Mouse (Mus musculus) heart, embryonic 16.5 days (tissue): ENCODE measurements around the gene H2-M10.5. TPM values are rescaled to one million over a fixed set of nuclear protein-coding genes. Genes with fewer than 3 reads are reported as not detected.
"Not testable (repeated sequence)": the region's sequence is repeated elsewhere in the genome, so short reads cannot be mapped to it uniquely, and the experiment has no call there.

Experiments
- ATAC-seq: fragments of 200-750 bp; cut with Nextera tagmentation; replicated peaks from 2 replicates; pipeline ENCODE4 v1.8.0; 2017; ENCODE audit warnings: moderate number of reproducible peaks; ENCODE audit not compliant: insufficient read depth, low FRiP score; ENCODE audit errors: extremely low read depth
- H3K27ac ChIP-seq: fragments of 300-500 bp; sonication (generic); 2 replicates; pipeline ENCODE4 v1.5.1; 2014; ENCODE audit warnings: mild to moderate bottlenecking, low read length, control low read depth, moderate library complexity
- H3K27me3 ChIP-seq: fragments of 300-500 bp; sonication (generic); 2 replicates; pipeline ENCODE4 v1.6.1; 2014; ENCODE audit warnings: low read length, mixed read lengths; ENCODE audit not compliant: control insufficient read depth, insufficient read depth
- H3K36me3 ChIP-seq: fragments of 300-500 bp; sonication (generic); 2 replicates; pipeline ENCODE4 v1.6.1; 2014; ENCODE audit not compliant: control insufficient read depth, insufficient read depth
- H3K4me1 ChIP-seq: fragments of 300-500 bp; sonication (generic); 2 replicates; pipeline ENCODE4 v1.6.1; 2014; ENCODE audit warnings: low read length, mixed read lengths; ENCODE audit not compliant: control insufficient read depth, insufficient read depth
- H3K4me2 ChIP-seq: fragments of 300-500 bp; sonication (generic); 2 replicates; pipeline ENCODE4 v1.6.1; 2014; ENCODE audit warnings: low read depth, mild to moderate bottlenecking, control low read depth, low read length
- H3K4me3 ChIP-seq: fragments of 300-500 bp; sonication (generic); 2 replicates; pipeline ENCODE4 v1.5.1; 2014; ENCODE audit warnings: mild to moderate bottlenecking, control low read depth, low read length
- H3K9ac ChIP-seq: fragments of 300-500 bp; sonication (generic); 2 replicates; pipeline ENCODE4 v1.6.1; 2014; ENCODE audit warnings: low read length, control low read depth
- H3K9me3 ChIP-seq: fragments of 300-500 bp; sonication (generic); replicated peaks from 2 replicates; pipeline ENCODE4 v1.6.1; 2016; ENCODE audit warnings: low read length; ENCODE audit not compliant: control insufficient read depth
- WGBS: fragments of 180-500 bp; shearing (Covaris S2); extraction: QIAGEN DNeasy Blood & Tissue Kit; methylation state at CpG from one replicate; pipeline ENCODE4 v1.1.7; 2014; 5-methylcytosine and 5-hydroxymethylcytosine counted together
- polyA plus RNA-seq: library from polyadenylated mRNA; unstranded; fragments of >200 nt; fragmentation: Nextera tagmentation; extraction: Ambion mirVana; gene quantifications from 2 replicates; pipeline ENCODE4 v1.2.1, GENCODE M21; 2015

H2-M10.5 gene
- polyA plus RNA-seq, result not detected in 2 replicates

DNA sequence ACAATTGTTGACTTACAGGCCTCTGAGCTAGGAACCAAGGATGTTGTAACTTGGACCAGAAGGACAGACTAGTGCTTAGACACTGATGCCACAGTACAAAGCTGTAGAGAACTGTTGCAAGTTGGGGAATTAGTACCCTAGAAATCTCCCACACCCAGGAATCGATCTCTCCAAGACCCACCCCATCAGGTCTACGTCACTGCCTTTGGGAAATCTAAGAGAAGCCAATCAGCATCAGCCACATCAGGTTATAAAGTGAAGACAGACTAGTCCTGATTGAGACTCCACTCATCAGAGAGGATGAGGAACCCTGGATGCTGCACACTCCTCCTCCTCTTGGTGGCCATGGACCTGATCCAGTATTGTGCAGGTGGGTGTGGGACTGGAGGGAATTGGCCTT, at the start of gene H2-M10.5:
Gene H2-M10.5 (plus strand): TSS at position 301 of the 400 bp plus-strand sequence.
- not testable (repeated sequence) for H3K27ac ChIP-seq, H3K4me1 ChIP-seq, H3K4me2 ChIP-seq, H3K9me3 ChIP-seq, H3K36me3 ChIP-seq, H3K9ac ChIP-seq, ATAC-seq, H3K27me3 ChIP-seq, H3K4me3 ChIP-seq
- 90% methylated on average over 2 of the region's 2 CpGs for WGBS

DNA sequence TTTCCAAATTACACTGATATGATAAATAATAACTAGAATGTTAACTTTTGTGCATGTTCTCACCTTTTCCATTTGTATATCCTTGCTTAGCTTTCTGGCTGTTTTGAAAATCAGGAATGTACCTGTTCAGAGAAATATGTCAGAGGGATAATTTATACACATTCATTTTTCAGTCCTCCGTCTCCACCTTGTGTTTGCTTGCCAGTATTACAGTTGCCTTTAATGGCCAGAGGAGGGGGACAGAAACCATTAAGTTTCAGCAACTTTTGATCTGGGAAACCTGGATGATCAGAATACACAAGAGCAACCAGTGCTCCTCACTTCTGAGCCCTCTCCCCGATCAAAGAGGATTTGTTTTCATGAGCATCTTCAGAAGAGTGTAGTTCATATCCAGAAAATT, 46.7 kb upstream of the H2-M10.5 start:
- Histone ChIP-seq H3K4me2 (no peak overlapping the region), H3K4me1 (no peaks in the 10 kb centered on the region), H3K4me3 (no peak overlapping the region), H3K9ac (no peak overlapping the region), H3K27me3 (no peaks in the 10 kb centered on the region), H3K36me3 (no peaks in the 10 kb centered on the region), H3K9me3 (no peaks in the 10 kb centered on the region), H3K27ac (no peak overlapping the region)
- no peak for ATAC-seq
- WGBS, result 13% methylated on average over 2 of the region's 2 CpGs

DNA sequence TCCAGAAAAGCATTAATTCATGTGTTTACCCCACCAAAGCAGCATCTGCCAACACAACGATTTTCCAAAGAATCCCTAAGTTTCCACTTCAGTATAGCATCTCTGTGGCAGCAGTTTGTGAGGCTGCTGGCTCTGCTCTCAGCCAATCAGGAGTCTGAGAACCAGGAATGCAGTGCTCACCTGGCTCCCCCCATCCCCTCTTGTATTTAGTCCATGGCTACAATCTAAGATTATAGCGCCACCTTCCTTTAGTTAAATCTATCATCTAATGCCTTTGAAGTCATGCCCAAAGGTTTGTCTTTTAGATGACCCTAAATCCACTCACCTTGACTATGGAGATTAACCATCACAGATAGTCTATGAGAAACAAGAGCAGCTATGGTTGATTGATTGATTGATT, 8.9 kb upstream of the H2-M10.5 start:
- no peak for ATAC-seq
- Histone ChIP-seq H3K36me3 (no peaks in the 10 kb centered on the region), H3K27me3 (no peaks in the 10 kb centered on the region), H3K9me3 (no peaks in the 10 kb centered on the region), H3K4me1 (no peaks in the 10 kb centered on the region), H3K4me2 (no peak overlapping the region), H3K9ac (no peak overlapping the region), H3K4me3 (no peak overlapping the region), H3K27ac (no peak overlapping the region)
- WGBS, result 47% methylated on average over 2 of the region's 2 CpGs

DNA sequence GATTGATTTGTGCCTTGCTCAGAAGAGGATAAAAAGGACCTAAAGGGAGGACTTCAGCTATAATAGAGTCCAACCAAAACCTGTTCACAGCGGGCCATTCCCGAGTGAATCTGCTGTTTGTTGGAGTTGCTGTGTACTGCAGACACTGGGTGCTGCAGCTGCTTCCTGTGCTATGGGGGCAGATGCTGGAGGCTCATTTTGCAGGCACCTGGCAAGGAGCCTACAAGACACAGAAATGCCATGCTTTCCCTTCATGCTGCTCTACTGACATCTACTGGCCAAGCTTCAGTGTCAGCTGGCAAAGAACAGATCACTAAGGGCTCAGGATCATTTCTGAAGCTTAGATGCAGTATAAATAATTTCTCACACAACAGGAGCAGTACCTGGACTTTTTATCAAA, 8.5 kb upstream of the H2-M10.5 start:
- not testable (repeated sequence) for ATAC-seq, H3K27ac ChIP-seq, H3K27me3 ChIP-seq, H3K4me2 ChIP-seq, H3K4me1 ChIP-seq, H3K4me3 ChIP-seq, H3K36me3 ChIP-seq, H3K9ac ChIP-seq, H3K9me3 ChIP-seq
- 24% methylated on average over 2 of the region's 2 CpGs for WGBS

DNA sequence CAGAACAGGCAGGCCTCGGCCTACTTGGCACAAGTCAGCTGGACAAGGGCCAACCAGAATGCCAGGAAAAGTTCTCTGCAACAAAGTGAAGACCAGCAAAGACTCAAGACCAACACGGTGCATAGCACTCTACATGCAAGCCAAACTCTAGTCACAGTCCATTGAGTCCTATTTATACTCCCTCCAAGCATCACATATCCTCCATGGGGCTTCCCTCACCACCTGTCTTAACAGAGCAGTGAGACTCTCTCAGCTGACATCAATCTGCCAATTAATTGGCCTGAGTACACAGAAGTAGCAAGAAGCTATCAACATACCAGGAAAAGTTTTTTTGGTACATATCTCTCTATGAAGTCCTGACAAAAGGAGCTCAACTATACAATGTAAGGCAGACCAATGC, 7.3 kb upstream of the H2-M10.5 start:
- not testable (repeated sequence) for H3K9ac ChIP-seq, H3K4me3 ChIP-seq, ATAC-seq, H3K36me3 ChIP-seq, H3K4me1 ChIP-seq, H3K4me2 ChIP-seq, H3K9me3 ChIP-seq, H3K27ac ChIP-seq, H3K27me3 ChIP-seq
- 49% methylated on average over 2 of the region's 2 CpGs for WGBS

DNA sequence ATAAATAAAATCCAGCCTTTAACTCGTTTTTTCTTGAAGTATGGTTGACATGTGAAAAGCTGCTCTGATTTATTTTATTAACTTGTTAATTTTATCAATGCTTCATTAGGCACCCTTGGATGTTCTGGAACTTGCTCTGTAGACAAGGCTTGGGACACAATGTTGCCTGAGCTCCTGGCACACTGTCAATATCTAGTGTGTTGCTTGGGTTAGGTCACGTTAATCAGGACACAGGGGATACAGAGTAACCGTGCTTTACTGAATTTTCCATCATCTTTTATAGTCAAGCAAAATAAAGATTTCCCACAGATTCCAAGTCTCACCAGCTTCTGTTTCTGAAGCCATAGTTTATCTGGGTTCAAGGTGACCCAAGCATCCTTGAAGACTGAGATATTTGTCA, 8.8 kb downstream of the H2-M10.5 start:
- WGBS, result 46% methylated on average over 3 of the region's 3 CpGs
- H3K4me1 ChIP-seq, result no peaks in the 10 kb centered on the region
- no peaks in the 10 kb centered on the region for H3K27me3 ChIP-seq
- H3K36me3 ChIP-seq, result no peaks in the 10 kb centered on the region
- H3K9me3 ChIP-seq, result no peaks in the 10 kb centered on the region
- ATAC-seq, result peak; percentile 60; the same call in 1 of the 2 replicates
- no peak overlapping the region for H3K27ac ChIP-seq
- no peak overlapping the region for H3K4me3 ChIP-seq
- H3K9ac ChIP-seq, result no peak overlapping the region
- H3K4me2 ChIP-seq, result no peak overlapping the region

DNA sequence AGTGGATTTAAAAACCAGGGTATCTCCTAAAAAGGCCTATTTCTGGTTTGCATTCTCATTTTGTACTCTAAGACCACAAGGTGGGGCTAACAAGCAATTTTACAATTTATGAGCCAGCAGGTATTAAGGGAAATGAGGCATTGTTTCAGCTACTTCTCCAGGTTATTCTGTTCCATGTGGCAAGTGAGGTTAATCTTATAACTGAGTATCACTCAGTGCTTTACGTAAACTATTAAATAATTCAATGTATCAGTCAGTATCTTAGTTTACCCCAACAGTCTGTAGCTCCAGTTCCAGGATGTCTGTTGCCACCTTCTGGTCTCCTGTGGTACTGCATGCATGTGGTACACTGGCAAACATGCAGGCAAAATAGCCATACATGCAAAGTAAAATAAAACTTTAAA, 13.8 kb downstream of the H2-M10.5 start:
- not testable (repeated sequence) for H3K27ac ChIP-seq, H3K9me3 ChIP-seq, H3K36me3 ChIP-seq, H3K4me3 ChIP-seq, H3K9ac ChIP-seq, ATAC-seq, H3K27me3 ChIP-seq, H3K4me2 ChIP-seq, H3K4me1 ChIP-seq
- WGBS, result 37% methylated on average over 1 of the region's 1 CpGs

DNA sequence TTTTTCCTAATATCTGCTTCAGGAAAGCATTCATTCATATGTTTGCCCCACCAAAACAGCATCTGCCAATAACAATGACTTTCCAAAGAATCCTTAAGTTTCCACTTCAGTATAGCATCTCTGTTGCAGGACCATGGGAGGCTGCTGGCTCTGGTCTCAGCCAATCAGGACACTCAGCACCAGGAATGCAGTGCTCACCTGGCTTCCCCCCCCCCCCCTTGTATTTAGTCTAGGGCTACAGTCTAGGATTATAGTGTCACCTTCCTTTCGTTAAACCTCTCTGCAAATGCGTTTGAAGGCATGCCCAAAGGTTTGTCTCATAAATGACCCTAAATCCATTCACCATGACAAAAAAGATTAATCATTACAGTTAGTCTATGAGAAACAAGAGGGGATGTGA, 15.6 kb downstream of the H2-M10.5 start:
- H3K9me3 ChIP-seq, result no peaks in the 10 kb centered on the region
- H3K36me3 ChIP-seq, result no peaks in the 10 kb centered on the region
- no peak overlapping the region for H3K4me2 ChIP-seq
- H3K27ac ChIP-seq, result no peak overlapping the region
- no peaks in the 10 kb centered on the region; the same call in 1 of the 2 replicates for H3K27me3 ChIP-seq
- no peak overlapping the region for H3K9ac ChIP-seq
- H3K4me1 ChIP-seq, result no peaks in the 10 kb centered on the region
- 87% methylated on average over 2 of the region's 2 CpGs for WGBS
- no peak for ATAC-seq
- H3K4me3 ChIP-seq, result no peak overlapping the region

DNA sequence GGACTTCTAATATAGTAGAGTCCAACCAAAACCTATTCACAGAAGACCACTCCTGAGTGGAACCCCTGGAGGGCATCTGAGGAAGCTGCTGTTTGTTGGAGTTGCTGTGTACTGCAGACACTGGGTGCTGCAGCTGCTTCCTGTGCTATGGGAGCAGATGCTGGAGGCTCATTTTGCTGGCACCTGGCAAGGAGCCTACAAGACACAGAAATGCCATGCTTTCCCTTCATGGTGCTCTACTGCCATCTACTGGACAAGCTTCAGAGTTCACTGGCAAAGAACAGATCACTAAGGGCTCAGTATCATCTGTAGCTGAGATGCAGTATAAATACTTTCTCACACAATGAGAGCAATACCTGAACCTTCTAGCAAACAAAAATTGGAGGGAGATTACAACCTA, 16.1 kb downstream of the H2-M10.5 start:
- H3K9me3 ChIP-seq, H3K9ac ChIP-seq, H3K4me1 ChIP-seq, H3K4me2 ChIP-seq, H3K27me3 ChIP-seq, H3K4me3 ChIP-seq, H3K27ac ChIP-seq, H3K36me3 ChIP-seq, ATAC-seq: not testable (repeated sequence)

DNA sequence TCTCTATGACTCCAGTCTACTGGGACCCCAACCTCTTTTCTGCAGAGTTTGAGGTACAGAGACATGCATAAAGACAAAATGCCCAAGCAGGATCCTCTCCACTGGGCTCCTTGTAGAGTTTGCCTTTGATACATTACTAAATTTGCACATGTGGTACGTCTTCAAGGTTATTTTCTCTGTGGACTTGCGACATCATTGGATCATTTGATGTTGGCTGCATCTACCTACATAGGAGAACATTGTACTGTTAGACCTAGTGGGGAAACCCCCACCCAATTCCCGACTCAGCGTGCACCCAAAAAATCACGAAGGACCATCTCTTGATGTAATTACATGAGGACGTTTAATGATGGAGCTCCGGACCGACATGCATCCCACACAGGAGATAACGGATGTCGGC, 26.8 kb downstream of the H2-M10.5 start:
- H3K27me3 ChIP-seq, result no peaks in the 10 kb centered on the region
- H3K4me3 ChIP-seq, result no peak overlapping the region
- H3K9ac ChIP-seq, result no peak overlapping the region
- WGBS, result 72% methylated on average over 10 of the region's 10 CpGs
- no peaks in the 10 kb centered on the region for H3K36me3 ChIP-seq
- no peaks in the 10 kb centered on the region for H3K9me3 ChIP-seq
- H3K27ac ChIP-seq, result no peak overlapping the region
- no peak overlapping the region for H3K4me2 ChIP-seq
- ATAC-seq, result no peak
- no peaks in the 10 kb centered on the region for H3K4me1 ChIP-seq
